Mouse (Mus musculus): ENCODE measurements around the gene Lgi1. TPM values are rescaled to one million over a fixed set of nuclear protein-coding genes. Genes with fewer than 3 reads are reported as not detected.

The Lgi1 gene
- polyA plus RNA-seq, 1 experiment from 2014 or later = 2.8 TPM

DNA sequence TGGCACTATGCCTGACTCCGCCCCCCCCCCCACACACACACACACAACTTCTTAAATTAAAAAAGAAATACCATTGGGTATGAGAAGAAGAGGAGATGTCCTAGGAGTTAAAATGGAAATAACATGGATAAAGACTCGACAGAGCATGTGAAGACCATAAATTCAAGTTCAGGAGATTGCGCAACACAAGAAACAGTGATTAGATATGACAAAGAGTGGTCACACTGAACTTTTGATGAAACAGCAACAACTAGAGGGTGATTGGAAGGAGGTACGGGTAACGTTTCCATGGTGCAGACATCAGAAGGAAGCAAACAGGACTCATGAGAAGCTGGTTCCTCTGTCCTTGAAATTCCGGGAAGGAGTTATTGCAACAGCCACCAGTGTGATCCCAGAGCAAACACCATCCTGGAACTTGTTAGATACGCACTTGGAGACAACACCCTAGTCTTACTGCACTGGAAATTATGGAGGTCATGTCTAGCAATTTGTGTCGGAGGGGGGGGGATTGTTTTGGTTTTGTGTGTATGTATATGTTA, 22.0 kb upstream of the Lgi1 start:
- Histone ChIP-seq H3K9me3 (replicated peaks) (no peaks in the 10 kb centered on the region), H3K27ac (replicated peaks) (no peak overlapping the region), H3K4me3 (no peak overlapping the region), H3K27me3 (ENCODE audit: low read depth, poor library complexity, severe bottlenecking) (no peaks in the 10 kb centered on the region), H3K4me1 (peaks cover 18% of the 10 kb centered on the region), H3K36me3 (no peaks in the 10 kb centered on the region)
- WGBS = 92% methylated on average over 8 of the region's 8 CpGs
- DNase-seq (ENCODE audit: low spot score) = no peak

DNA sequence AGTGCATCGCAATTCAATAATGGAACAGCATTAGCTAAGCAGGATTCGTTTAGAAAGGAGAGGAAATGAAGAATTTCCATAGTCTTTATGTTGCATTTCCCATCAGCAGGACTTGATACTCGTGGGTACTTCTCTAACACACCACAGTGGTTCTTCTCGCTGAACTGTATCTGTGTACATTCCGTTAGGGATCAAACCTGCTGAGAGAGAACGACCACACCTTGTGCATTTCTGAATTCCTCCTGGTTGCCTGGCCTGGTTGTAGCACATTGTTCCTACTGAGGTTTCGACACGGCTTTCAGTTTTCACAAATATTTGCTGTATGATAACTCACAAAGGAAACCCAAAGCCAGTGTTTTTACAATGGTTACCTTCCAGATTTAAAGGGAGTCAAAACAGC, 19.6 kb upstream of the Lgi1 start:
- no peaks in the 10 kb centered on the region for H3K27me3 ChIP-seq (ENCODE audit: low read depth, poor library complexity, severe bottlenecking)
- H3K9me3 ChIP-seq (replicated peaks) = no peaks in the 10 kb centered on the region
- no peak overlapping the region for H3K27ac ChIP-seq (replicated peaks)
- H3K36me3 ChIP-seq = no peaks in the 10 kb centered on the region
- H3K4me3 ChIP-seq = no peak overlapping the region
- no peak for DNase-seq (ENCODE audit: low spot score)
- no peaks in the 10 kb centered on the region for H3K4me1 ChIP-seq
- WGBS = 78% methylated on average over 8 of the region's 8 CpGs

DNA sequence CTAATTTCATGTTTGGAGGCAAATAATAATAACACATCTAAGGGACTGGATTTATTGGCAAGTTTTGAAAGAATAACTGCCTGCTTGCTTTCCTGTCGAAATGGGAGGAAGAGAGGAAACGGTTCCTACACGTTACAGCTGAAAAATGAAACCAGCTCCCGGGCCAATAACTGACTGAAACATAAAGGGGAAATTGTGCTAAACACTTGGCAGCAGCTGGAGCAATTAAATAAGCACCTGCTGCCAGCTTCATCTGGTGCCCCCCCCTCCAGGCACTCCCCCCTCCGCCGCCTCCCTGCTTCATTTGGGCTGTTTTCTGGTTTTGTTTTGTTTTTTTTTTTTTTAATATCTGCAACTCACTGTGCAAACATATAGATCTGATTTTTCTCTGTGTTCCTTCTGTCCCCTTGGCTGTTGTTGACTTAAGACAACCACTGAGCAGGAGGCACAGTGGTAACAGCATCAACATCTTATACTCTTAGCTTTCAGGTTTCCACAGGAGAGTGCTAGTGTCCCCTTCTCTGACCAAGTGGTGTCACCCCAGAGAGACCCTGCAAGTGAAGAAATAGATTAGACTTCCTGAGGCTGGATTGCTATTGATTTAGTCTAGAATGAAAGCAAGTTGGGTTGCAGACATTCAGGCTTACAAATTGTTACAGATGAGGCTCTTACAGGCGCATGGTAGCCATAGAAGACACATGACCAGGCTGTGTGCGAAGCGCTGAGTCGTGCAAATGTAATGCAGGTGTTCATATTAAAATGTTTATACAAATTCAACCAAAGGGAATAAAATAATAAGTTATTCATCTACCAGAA, 18.8 kb upstream of the Lgi1 start:
- Histone ChIP-seq H3K9me3 (replicated peaks) (no peaks in the 10 kb centered on the region), H3K4me1 (no peaks in the 10 kb centered on the region), H3K36me3 (no peaks in the 10 kb centered on the region), H3K27me3 (ENCODE audit: low read depth, poor library complexity, severe bottlenecking) (no peaks in the 10 kb centered on the region), H3K27ac (replicated peaks) (no peak overlapping the region), H3K4me3 (no peak overlapping the region)
- 86% methylated on average over 10 of the region's 10 CpGs for WGBS
- no peak for DNase-seq (ENCODE audit: low spot score)

DNA sequence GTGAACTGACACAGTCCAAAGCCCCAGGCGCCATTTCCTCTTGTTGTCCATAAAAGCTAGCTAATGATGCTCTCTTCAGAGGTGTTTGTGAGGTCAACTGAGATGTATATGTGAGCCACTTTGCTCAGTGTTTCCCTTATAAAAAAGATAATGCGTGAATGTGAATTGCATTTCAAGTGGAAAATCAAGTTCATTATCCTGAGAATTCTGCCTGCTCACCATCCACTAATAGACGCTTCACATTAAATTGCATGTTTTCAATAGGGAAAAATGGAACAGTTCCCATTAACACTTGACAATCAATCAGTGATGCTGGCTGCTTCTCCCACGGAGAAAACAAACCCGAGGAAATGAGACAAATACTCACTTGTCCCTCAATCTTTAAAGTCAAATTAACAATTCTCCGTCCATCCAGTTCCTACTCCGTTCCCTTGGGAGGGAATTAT, 18.1 kb upstream of the Lgi1 start:
- no peak for DNase-seq (ENCODE audit: low spot score)

DNA sequence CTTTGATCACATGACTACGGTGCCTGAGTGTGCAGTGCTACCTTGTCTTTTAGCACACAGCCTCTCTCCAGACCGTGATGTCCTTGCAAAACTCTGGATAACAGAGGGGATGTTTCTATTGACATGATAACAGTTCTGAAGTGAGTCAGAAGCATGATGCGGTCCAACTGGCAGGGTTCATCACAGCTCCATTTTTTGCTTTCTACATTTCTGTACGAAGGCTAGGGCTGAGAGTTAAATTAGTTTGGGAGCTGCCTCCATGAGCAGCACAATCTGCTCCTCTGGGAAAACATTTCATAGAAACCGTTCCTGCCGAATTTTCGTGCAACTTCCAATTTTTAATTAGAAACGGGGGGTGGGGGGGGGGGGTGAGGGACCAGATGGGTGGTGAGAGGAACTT, 14.7 kb upstream of the Lgi1 start:
- Histone ChIP-seq H3K27ac (replicated peaks) (no peak overlapping the region), H3K36me3 (no peaks in the 10 kb centered on the region), H3K4me3 (no peak overlapping the region), H3K9me3 (replicated peaks) (no peaks in the 10 kb centered on the region), H3K27me3 (ENCODE audit: low read depth, poor library complexity, severe bottlenecking) (no peaks in the 10 kb centered on the region), H3K4me1 (peaks cover 11% of the 10 kb centered on the region)
- DNase-seq (ENCODE audit: low spot score) = no peak
- 87% methylated on average over 8 of the region's 8 CpGs for WGBS

More for the DNA sequence above, 18.1 kb upstream of the Lgi1 start:
- Histone ChIP-seq H3K4me3 (no peak overlapping the region), H3K4me1 (no peaks in the 10 kb centered on the region), H3K9me3 (replicated peaks) (no peaks in the 10 kb centered on the region), H3K27ac (replicated peaks) (no peak overlapping the region), H3K27me3 (ENCODE audit: low read depth, poor library complexity, severe bottlenecking) (no peaks in the 10 kb centered on the region), H3K36me3 (no peaks in the 10 kb centered on the region)
- WGBS = 81% methylated on average over 7 of the region's 7 CpGs

DNA sequence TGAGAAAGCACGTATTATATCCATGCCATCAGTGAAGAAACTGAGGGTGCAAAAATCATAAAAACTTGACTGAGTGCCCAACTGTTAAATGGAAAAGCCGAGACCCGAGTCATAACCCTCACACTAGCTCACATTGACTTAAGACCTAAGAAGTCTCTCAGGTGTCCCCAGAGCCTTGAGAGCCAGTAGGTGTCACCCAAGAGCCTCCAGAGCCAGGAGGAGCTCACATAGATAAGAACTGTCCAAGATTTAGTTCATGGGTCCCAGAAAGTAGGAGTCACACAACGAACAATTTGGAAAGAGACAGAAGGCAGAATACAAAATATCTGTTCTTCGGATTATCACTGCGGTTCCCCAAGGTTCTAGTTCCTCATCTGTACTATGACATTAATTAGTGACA, 10.5 kb upstream of the Lgi1 start:
- no peak overlapping the region for H3K4me3 ChIP-seq
- peaks cover 13% of the 10 kb centered on the region for H3K4me1 ChIP-seq
- H3K27ac ChIP-seq (replicated peaks) = no peak overlapping the region
- no peaks in the 10 kb centered on the region for H3K9me3 ChIP-seq (replicated peaks)
- no peaks in the 10 kb centered on the region for H3K27me3 ChIP-seq (ENCODE audit: low read depth, poor library complexity, severe bottlenecking)
- DNase-seq (ENCODE audit: low spot score) = no peak
- H3K36me3 ChIP-seq = no peaks in the 10 kb centered on the region
- WGBS = 63% methylated on average over 6 of the region's 6 CpGs

DNA sequence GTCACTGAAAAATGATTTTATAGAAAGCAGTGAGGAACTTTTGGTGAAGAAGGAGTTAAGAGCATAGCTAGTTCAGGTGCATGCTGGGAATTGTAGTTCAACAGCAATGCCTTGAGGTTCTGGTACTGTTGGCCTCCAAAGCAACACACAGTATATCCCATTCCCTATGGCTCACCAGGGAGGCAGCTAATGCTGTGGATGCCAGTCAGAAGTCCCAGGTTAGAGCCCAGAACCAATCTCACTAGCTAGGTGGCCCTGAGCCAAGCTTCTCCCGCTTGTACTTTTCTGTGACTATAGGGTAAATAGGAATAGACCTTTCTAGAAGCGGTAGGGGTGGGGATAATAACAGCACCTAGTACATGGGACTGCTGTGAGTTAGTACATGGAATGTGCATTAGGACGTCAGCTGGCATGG, 5.7 kb upstream of the Lgi1 start:
- DNase-seq (ENCODE audit: low spot score) = no peak
- peaks cover 8% of the 10 kb centered on the region for H3K27me3 ChIP-seq (ENCODE audit: low read depth, poor library complexity, severe bottlenecking)
- H3K27ac ChIP-seq (replicated peaks) = no peak overlapping the region
- no peaks in the 10 kb centered on the region for H3K9me3 ChIP-seq (replicated peaks)
- WGBS = 95% methylated on average over 3 of the region's 3 CpGs
- no peak overlapping the region for H3K4me3 ChIP-seq
- H3K4me1 ChIP-seq = peaks cover 15% of the 10 kb centered on the region
- no peaks in the 10 kb centered on the region for H3K36me3 ChIP-seq

DNA sequence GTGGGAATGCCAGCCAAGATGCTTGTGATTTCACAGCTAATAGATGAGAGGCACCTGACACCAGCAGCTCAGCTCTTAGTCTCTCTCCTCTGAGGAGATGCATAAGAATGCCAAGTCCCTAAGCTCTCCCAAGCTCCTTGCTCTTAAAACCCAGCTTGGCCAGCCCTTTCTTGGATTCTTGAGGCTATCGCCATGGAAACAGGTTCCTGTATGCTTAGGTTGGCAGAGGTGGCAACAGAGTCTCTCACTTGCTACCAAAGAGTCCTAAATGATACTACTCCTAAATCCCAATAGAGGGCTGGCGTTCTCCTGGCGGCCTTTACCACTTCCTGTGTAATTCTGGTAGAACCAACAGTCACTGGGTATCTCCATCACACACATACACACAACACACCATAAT, 4.9 kb upstream of the Lgi1 start:
- DNase-seq (ENCODE audit: low spot score) = no peak
- 89% methylated on average over 3 of the region's 3 CpGs for WGBS

DNA sequence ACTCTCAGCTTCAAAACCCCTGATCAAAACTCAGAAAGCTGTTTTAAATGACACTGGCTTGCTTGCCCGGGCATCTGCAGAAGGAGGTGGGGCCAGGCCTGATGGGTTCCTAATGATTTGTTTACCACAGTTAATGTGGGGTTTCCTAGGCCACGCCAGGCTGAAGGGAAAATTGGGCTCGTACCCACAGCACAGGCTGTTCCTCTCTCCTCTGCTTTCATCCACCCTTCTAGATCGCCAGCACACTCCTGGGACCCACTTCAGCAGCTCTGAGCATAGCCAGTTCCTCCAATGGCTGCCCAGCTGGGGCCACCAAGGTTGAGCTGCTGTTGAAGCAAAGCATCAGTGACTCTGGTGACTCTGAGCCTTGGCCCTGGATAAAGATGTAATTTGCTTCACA, 4.0 kb upstream of the Lgi1 start:
- WGBS = 82% methylated on average over 4 of the region's 4 CpGs
- Histone ChIP-seq H3K36me3 (no peaks in the 10 kb centered on the region), H3K4me1 (peaks cover 23% of the 10 kb centered on the region), H3K9me3 (replicated peaks) (no peaks in the 10 kb centered on the region), H3K4me3 (no peak overlapping the region), H3K27me3 (ENCODE audit: low read depth, poor library complexity, severe bottlenecking) (peaks cover 10% of the 10 kb centered on the region), H3K27ac (replicated peaks) (no peak overlapping the region)
- DNase-seq (ENCODE audit: low spot score) = no peak

More for the DNA sequence above, 4.9 kb upstream of the Lgi1 start:
- Histone ChIP-seq H3K4me1 (peaks cover 18% of the 10 kb centered on the region), H3K27ac (replicated peaks) (0 out of 2 replicates have a peak overlapping the region, but pooled peaks have one; percentile 13), H3K4me3 (no peak overlapping the region), H3K9me3 (replicated peaks) (no peaks in the 10 kb centered on the region), H3K36me3 (no peaks in the 10 kb centered on the region), H3K27me3 (ENCODE audit: low read depth, poor library complexity, severe bottlenecking) (peaks cover 10% of the 10 kb centered on the region)

DNA sequence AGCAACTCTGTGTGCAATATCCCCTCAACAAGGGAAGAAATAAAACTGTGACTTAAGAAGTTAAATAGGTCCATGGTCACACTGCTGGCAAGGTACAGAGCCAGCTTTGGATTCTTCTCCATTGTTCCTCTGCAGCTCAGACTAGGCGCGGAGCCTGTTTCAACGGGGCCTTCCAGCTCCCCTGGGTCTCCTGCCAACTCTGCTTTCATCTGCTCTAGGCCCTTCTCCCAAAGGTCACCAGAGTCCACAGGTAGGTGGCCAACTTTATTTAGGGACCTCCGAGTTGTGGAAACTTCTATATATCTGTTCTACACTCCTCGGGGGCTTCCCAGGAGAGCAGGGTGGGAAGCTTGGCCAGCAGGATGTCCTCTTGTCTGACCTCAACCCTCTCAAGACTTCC, 3.0 kb upstream of the Lgi1 start:
- whole genome bisulfite sequencing = 87% methylated on average over 5 of the region's 5 CpGs
- DNase-seq (ENCODE audit: low spot score) = no peak
- no peak overlapping the region for H3K27ac ChIP-seq (replicated peaks)
- H3K4me1 ChIP-seq = peaks cover 25% of the 10 kb centered on the region
- H3K36me3 ChIP-seq = no peaks in the 10 kb centered on the region
- H3K9me3 ChIP-seq (replicated peaks) = no peaks in the 10 kb centered on the region
- H3K4me3 ChIP-seq = no peak overlapping the region
- H3K27me3 ChIP-seq (ENCODE audit: low read depth, poor library complexity, severe bottlenecking) = peaks cover 10% of the 10 kb centered on the region

DNA sequence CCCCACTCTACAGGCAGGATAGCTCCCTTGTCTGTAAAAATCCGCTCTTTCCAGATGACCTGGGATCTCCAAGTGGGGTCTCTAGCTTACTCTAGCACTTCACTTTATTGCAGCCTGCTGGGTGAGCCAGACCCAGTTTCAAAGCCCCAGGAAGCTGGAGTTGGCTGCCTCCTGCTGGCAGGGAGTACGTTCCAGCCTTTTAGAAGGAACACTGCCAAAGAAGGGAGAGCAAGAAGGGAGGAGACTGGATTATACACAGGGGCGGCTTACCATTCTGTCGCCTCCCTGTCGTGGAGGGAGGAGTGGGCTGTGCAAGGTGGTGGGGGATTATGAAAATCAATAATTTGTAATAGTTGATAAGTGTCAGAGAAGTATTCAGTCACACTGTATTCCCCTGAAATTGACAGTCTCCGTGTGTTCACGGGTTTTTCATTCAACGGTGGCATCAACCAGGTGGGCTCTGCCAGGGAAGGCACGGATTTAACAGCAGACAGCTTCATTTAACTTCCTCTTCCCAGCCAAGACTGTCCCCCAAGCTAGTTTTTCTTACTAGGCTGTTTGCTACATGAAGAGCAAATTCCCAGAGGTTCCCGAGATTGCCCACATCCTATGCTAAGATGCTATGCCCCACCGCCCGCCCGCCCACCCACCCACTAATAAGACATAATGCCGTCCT, 369 bp upstream of the Lgi1 start:
- Histone ChIP-seq H3K36me3 (no peaks in the 10 kb centered on the region), H3K4me3 (peak overlapping the region; percentile 41), H3K4me1 (peaks cover 25% of the 10 kb centered on the region), H3K27me3 (ENCODE audit: low read depth, poor library complexity, severe bottlenecking) (peaks cover 10% of the 10 kb centered on the region), H3K27ac (replicated peaks) (no peak overlapping the region), H3K9me3 (replicated peaks) (no peaks in the 10 kb centered on the region)
- WGBS = 17% methylated on average over 14 of the region's 14 CpGs
- DNase-seq (ENCODE audit: low spot score) = peak; percentile 19

DNA sequence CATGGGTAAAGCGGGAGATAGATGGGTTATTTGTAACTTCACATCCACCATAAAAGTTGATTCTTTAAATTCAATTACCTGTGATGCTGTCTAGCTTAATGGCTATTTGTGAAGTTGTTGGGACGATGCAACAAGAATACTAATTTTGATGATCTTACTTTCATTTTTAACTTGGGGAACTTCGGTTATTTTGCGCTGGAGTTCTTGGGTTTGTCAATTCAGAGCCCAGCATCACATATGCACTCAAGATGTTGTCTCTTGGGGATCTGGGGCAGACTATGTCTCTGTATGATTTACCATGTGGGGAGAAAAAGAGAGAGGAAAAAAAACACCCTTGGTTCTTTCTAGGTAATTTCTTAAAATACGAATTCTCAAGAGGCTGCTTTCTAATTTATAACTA, 1.4 kb downstream of the Lgi1 start:
- DNase-seq (ENCODE audit: low spot score) = no peak
- peaks cover 10% of the 10 kb centered on the region for H3K27me3 ChIP-seq (ENCODE audit: low read depth, poor library complexity, severe bottlenecking)
- peaks cover 20% of the 10 kb centered on the region for H3K4me1 ChIP-seq
- H3K9me3 ChIP-seq (replicated peaks) = no peaks in the 10 kb centered on the region
- WGBS = 87% methylated on average over 5 of the region's 5 CpGs
- H3K36me3 ChIP-seq = no peaks in the 10 kb centered on the region
- no peak overlapping the region for H3K4me3 ChIP-seq
- no peak overlapping the region for H3K27ac ChIP-seq (replicated peaks)

DNA sequence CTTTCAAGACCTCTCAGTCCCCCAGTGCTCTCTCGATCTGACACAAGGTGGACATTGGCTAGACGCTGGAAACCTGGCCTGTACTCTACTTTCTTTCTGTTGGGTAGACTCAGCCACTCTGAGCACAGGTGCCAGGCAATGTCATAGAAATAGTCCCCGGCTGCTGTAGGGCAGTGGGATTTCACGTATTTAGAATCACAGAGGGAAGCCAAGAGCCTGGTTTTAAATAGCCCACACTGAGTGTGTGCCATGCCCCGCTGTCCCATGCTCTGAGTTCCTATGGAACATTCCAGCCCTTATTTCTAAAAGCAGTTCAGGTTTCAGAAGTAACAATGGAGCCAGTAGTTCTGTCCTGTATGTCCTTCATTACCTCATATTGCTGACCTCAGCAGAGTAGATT, 3.1 kb downstream of the Lgi1 start:
- Histone ChIP-seq H3K27me3 (ENCODE audit: low read depth, poor library complexity, severe bottlenecking) (peaks cover 9% of the 10 kb centered on the region), H3K4me1 (peaks cover 20% of the 10 kb centered on the region), H3K9me3 (replicated peaks) (no peaks in the 10 kb centered on the region), H3K27ac (replicated peaks) (no peak overlapping the region), H3K36me3 (no peaks in the 10 kb centered on the region), H3K4me3 (no peak overlapping the region)
- DNase-seq (ENCODE audit: low spot score) = no peak
- WGBS = 82% methylated on average over 5 of the region's 5 CpGs

Measured in midbrain, embryonic 10.5 days (tissue).